Mouse (Mus musculus) G1E (cell line): Measurements from ENCODE around the gene Ppm1l. TPM values are rescaled to one million over a fixed set of nuclear protein-coding genes. Genes with fewer than 3 reads are reported as not detected.

Experiments
- ATAC-seq: 2 replicates; pipeline ENCODE4 v1.8.0; 2016; ENCODE audit warnings: mild to moderate bottlenecking; ENCODE audit not compliant: insufficient number of reproducible peaks, poor library complexity, low FRiP score, severe bottlenecking; ENCODE audit errors: extremely low read depth
- DNase-seq: peaks from one replicate; pipeline ENCODE4 v3.0.0; 2012; ENCODE audit warnings: low spot score
- H3K27me3 ChIP-seq: 2 replicates; pipeline ENCODE4 v1.6.1; 2012; ENCODE audit warnings: mild to moderate bottlenecking, low read length, inconsistent platforms; ENCODE audit not compliant: insufficient read depth
- H3K36me3 ChIP-seq: replicated peaks from 2 replicates; pipeline ENCODE3; 2012; ENCODE audit warnings: mild to moderate bottlenecking, inconsistent platforms
- H3K4me1 ChIP-seq: 2 replicates; pipeline ENCODE4 v1.6.1; 2012; ENCODE audit warnings: low read depth, low read length, inconsistent platforms, mixed read lengths; ENCODE audit not compliant: insufficient read depth
- H3K4me3 ChIP-seq: 2 replicates; pipeline ENCODE4 v1.5.1; 2012; ENCODE audit warnings: low read depth, mild to moderate bottlenecking, inconsistent platforms, low read length, moderate library complexity, mixed read lengths
- H3K9me3 ChIP-seq: replicated peaks from 2 replicates; pipeline ENCODE4 v1.6.1; 2012; ENCODE audit warnings: inconsistent platforms
- CTCF ChIP-seq: IDR thresholded peaks from 2 replicates; pipeline ENCODE4 v1.5.1; 2012; ENCODE audit warnings: low read depth, low read length, inconsistent platforms, mixed read lengths
- GATA1 ChIP-seq: IDR thresholded peaks from 2 replicates; pipeline ENCODE4 v1.6.1; 2012; ENCODE audit warnings: borderline replicate concordance, low read length, inconsistent platforms, mixed read lengths
- GATA2 ChIP-seq: IDR thresholded peaks from 2 replicates; pipeline ENCODE4 v1.6.1; 2012; ENCODE audit warnings: low read depth, low read length, inconsistent platforms, borderline replicate concordance
- POLR2AphosphoS5 ChIP-seq: IDR thresholded peaks from 2 replicates; pipeline ENCODE4 v1.6.1; 2012; ENCODE audit warnings: low read depth, low read length, inconsistent platforms; ENCODE audit not compliant: insufficient replicate concordance
- TAL1 ChIP-seq: conservative IDR thresholded peaks from 2 replicates; pipeline ENCODE4 v1.6.1; 2012; ENCODE audit warnings: low read depth, low read length, inconsistent platforms, mixed read lengths
- polyA plus RNA-seq: library from polyadenylated mRNA; stranded (reverse); fragments of >175 nt; gene quantifications from 2 replicates; pipeline ENCODE4 v1.2.3, GENCODE M21; 2012
- total RNA-seq, 2 experiments: library from RNA; stranded (forward) in 1 of 2; stranded (reverse) in 1 of 2; fragments of 200-1000 nt in 1 of 2; fragments of >200 nt in 1 of 2; fragmentation: Nextera tagmentation in 1 of 2; gene quantifications; 2 replicates each; pipeline ENCODE4 v1.2.3; 2014 to 2017

Gene Ppm1l
- total and polyA plus RNA-seq, 3 experiments: 1.5 to 16.6 (median 5.6) TPM

GRCm38 (mm10) chr3:69485347-69485746 lies 168.7 kb downstream of the Ppm1l start:
- no peak for ATAC-seq
- Histone ChIP-seq H3K4me3 (no peak overlapping the region), H3K9me3 (no peaks in the 10 kb centered on the region), H3K36me3 (no peaks in the 10 kb centered on the region), H3K4me1 (peaks cover 19% of the 10 kb centered on the region), H3K27me3 (no peaks in the 10 kb centered on the region)
- no peak for TF ChIP-seq CTCF
- no peak for TF ChIP-seq GATA2
- no peak for TF ChIP-seq TAL1
- TF ChIP-seq GATA1: no peak
- no peak for DNase-seq

GRCm38 (mm10) chr3:69485756-69486155 lies 169.1 kb downstream of the Ppm1l start:
- TF ChIP-seq TAL1 (no peak), POLR2AphosphoS5 (no peak)
- no peak for DNase-seq
- no peak for ATAC-seq
- no peaks in the 10 kb centered on the region for H3K9me3 ChIP-seq
- no peak overlapping the region for H3K4me3 ChIP-seq
- no peaks in the 10 kb centered on the region for H3K27me3 ChIP-seq
- no peaks in the 10 kb centered on the region for H3K36me3 ChIP-seq
- peaks cover 19% of the 10 kb centered on the region for H3K4me1 ChIP-seq

GRCm38 (mm10) chr3:69487471-69487870 lies 170.8 kb downstream of the Ppm1l start:
- DNase-seq (no peak), ATAC-seq (no peak)
- no peaks in the 10 kb centered on the region for H3K36me3 ChIP-seq
- no peaks in the 10 kb centered on the region for H3K27me3 ChIP-seq
- H3K4me3 ChIP-seq: no peak overlapping the region
- no peaks in the 10 kb centered on the region for H3K9me3 ChIP-seq
- TF ChIP-seq GATA1 (no peak), CTCF (no peak), GATA2 (no peak), POLR2AphosphoS5 (no peak), TAL1 (no peak)
- peaks cover 19% of the 10 kb centered on the region for H3K4me1 ChIP-seq

DNA sequence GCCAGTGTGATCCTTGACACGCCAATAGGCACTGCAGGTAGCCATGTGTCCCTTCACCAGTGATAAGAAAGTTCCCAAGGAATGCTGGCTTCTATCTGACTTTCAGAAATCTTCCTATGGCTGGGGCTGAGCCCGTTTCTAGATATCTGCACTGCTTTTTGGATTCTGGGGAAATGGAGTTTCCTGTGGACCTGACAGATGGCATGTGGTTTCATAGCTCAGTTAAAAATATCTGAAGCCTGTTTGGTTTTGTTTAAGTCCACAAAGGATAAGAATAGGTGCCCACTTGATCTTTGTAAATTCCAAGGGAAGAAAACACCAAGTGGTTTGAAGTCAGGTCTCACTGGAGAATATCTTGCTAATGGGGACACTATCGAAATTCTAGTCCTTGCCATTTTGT lies 173.0 kb downstream of the Ppm1l start:
- DNase-seq: no peak
- no peaks in the 10 kb centered on the region for H3K9me3 ChIP-seq
- H3K36me3 ChIP-seq: no peaks in the 10 kb centered on the region
- no peak overlapping the region for H3K4me3 ChIP-seq
- no peak for ATAC-seq
- no peaks in the 10 kb centered on the region for H3K27me3 ChIP-seq
- TF ChIP-seq CTCF (no peak), GATA2 (no peak), POLR2AphosphoS5 (no peak), GATA1 (no peak), TAL1 (no peak)
- H3K4me1 ChIP-seq: peaks cover 8% of the 10 kb centered on the region; the same call in 1 of the 2 replicates

- Histone ChIP-seq H3K9me3 (no peaks in the 10 kb centered on the region), H3K4me1 (peaks cover 12% of the 10 kb centered on the region), H3K4me3 (no peak overlapping the region), H3K36me3 (no peaks in the 10 kb centered on the region), H3K27me3 (no peaks in the 10 kb centered on the region)
- DNase-seq: no peak
- no peak for ATAC-seq
- TF ChIP-seq TAL1: no peak
- no peak for TF ChIP-seq CTCF
- no peak for TF ChIP-seq GATA1
- TF ChIP-seq GATA2: no peak
- no peak for TF ChIP-seq POLR2AphosphoS5
Measured at GRCm38 (mm10) chr3:69490981-69491681, 174.5 kb downstream of the Ppm1l start.

GRCm38 (mm10) chr3:69494233-69495010 lies 177.8 kb downstream of the Ppm1l start:
- DNase-seq: no peak
- TF ChIP-seq POLR2AphosphoS5: no peak
- no peak for TF ChIP-seq CTCF
- no peak for TF ChIP-seq TAL1
- no peak for TF ChIP-seq GATA1
- no peak for TF ChIP-seq GATA2
- Histone ChIP-seq H3K4me3 (no peak overlapping the region), H3K9me3 (no peaks in the 10 kb centered on the region), H3K36me3 (peaks cover 4% of the 10 kb centered on the region), H3K4me1 (peaks cover 11% of the 10 kb centered on the region), H3K27me3 (no peaks in the 10 kb centered on the region)
- no peak for ATAC-seq

DNA sequence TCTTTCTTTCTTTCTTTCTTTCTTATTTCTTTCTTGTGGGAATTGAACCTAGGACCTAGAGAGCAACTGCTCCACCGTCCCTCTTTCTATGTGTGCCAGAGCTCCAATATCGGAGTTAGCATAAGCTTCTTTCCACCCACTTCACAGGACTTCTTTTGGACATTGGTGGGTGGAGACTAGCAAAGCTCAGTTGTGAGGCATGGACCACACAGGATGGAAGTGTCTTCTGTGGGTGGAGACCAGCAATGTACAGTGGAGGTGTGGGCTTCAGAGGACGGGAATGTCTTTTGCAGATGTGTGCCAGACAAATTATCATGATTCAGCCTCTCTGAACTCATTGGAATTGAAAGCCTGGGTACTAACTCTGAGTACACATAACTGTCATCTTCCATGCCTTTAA lies 180.5 kb downstream of the Ppm1l start:
- peaks cover 18% of the 10 kb centered on the region for H3K4me1 ChIP-seq
- H3K4me3 ChIP-seq: no peak overlapping the region
- TF ChIP-seq GATA1: no peak
- no peak for TF ChIP-seq POLR2AphosphoS5
- no peak for TF ChIP-seq GATA2
- TF ChIP-seq TAL1: no peak
- TF ChIP-seq CTCF: no peak

More for the DNA sequence above, 180.5 kb downstream of the Ppm1l start:
- Histone ChIP-seq H3K9me3 (no peaks in the 10 kb centered on the region), H3K27me3 (no peaks in the 10 kb centered on the region), H3K36me3 (peaks cover 9% of the 10 kb centered on the region)
- ATAC-seq (no peak), DNase-seq (no peak)
